Mouse (Mus musculus): ENCODE data around the gene Rin3. TPM values are rescaled to one million over a fixed set of nuclear protein-coding genes. Genes with fewer than 3 reads are reported as not detected.

Rin3 gene
- total and polyA plus RNA-seq, 2 experiments from 2014 or later: 4.6 to 13.4 TPM

DNA sequence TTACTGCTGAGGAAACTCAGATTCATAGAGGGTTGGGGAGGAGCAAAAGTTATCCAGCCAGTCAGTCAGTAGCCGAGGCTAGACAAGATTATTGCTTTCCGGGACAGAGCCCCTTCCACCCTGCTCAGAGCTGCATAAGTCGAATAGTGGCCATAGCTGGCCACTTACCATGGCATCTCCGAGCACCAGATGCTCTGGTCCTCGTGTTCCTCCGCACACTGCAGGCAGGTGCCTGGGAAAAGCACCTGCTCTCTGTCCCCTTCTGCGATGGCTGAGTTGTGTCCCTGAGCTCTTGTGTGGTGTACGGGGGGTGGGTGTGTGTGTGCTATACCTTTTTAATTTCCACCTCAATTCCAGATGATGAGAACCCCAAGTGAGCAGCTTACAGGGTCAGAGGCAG, 12.8 kb downstream of the Rin3 start:
- DNase-seq (ENCODE audit: low spot score): no peak
- H3K27ac ChIP-seq (ENCODE audit: low read depth): no peak overlapping the region
- no peaks in the 10 kb centered on the region for H3K9me3 ChIP-seq (replicated peaks; ENCODE audit: control insufficient read depth, low read length)
- H3K4me2 ChIP-seq (ENCODE audit: low read depth, low read length): no peak overlapping the region
- ATAC-seq (ENCODE audit: insufficient read depth, low read depth): no peak
- TF ChIP-seq CTCF (IDR thresholded peaks at IDR 0.05; ENCODE audit: low read depth) (no peak), EP300 (IDR thresholded peaks at IDR 0.05; ENCODE audit: low read depth) (no peak)
- WGBS: 79% methylated on average over 8 of the region's 8 CpGs
- H3K4me3 ChIP-seq (ENCODE audit: low read depth, low read length): no peak overlapping the region
- no peaks in the 10 kb centered on the region for H3K27me3 ChIP-seq (ENCODE audit: control insufficient read depth, insufficient read depth, low read length)
- H3K36me3 ChIP-seq (replicated peaks; ENCODE audit: control insufficient read depth, insufficient read depth, low read length): no peaks in the 10 kb centered on the region
- peaks cover 22% of the 10 kb centered on the region for H3K4me1 ChIP-seq (ENCODE audit: control insufficient read depth, insufficient read depth)
- no peak overlapping the region for H3K9ac ChIP-seq (replicated peaks; ENCODE audit: low read depth, low read length)

DNA sequence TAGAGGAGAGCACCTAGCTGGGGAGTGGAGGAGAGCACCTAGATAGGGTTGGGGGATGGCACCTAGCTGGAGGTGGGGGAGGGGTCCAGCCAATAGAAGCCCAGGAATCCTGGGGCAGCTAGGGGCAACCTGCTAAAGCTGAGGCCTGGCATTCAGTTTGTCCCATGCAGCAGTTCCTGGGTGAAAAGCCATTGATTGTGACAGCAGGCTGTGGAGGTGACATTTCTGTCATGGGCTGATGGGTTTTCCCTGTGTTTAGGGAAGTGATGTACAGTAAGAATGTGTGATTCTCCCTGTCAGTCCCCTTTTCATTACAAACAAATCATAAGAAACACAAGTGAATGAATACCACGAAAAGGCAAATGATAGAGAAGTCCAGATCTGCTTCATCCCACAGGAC, 13.5 kb downstream of the Rin3 start:
- no peak overlapping the region for H3K4me3 ChIP-seq (ENCODE audit: low read depth, low read length)
- H3K27me3 ChIP-seq (ENCODE audit: control insufficient read depth, insufficient read depth, low read length): no peaks in the 10 kb centered on the region
- H3K4me2 ChIP-seq (ENCODE audit: low read depth, low read length): no peak overlapping the region
- peaks cover 21% of the 10 kb centered on the region for H3K4me1 ChIP-seq (ENCODE audit: control insufficient read depth, insufficient read depth)
- TF ChIP-seq EP300 (IDR thresholded peaks at IDR 0.05; ENCODE audit: low read depth): no peak
- no peak for TF ChIP-seq CTCF (IDR thresholded peaks at IDR 0.05; ENCODE audit: low read depth)
- no peak overlapping the region for H3K27ac ChIP-seq (ENCODE audit: low read depth)
- H3K36me3 ChIP-seq (replicated peaks; ENCODE audit: control insufficient read depth, insufficient read depth, low read length): 0 out of 2 replicates have a peak, but pooled peaks cover 3% of the 10 kb centered on the region
- DNase-seq (ENCODE audit: low spot score) (no peak), ATAC-seq (ENCODE audit: insufficient read depth, low read depth) (no peak)
- no peaks in the 10 kb centered on the region for H3K9me3 ChIP-seq (replicated peaks; ENCODE audit: control insufficient read depth, low read length)
- no peak overlapping the region for H3K9ac ChIP-seq (replicated peaks; ENCODE audit: low read depth, low read length)
- WGBS: 100% methylated on average over 1 of the region's 1 CpGs

- Histone ChIP-seq H3K27me3 (ENCODE audit: control insufficient read depth, insufficient read depth, low read length) (no peaks in the 10 kb centered on the region), H3K36me3 (replicated peaks; ENCODE audit: control insufficient read depth, insufficient read depth, low read length) (0 out of 2 replicates have a peak, but pooled peaks cover 3% of the 10 kb centered on the region), H3K4me3 (ENCODE audit: low read depth, low read length) (no peak overlapping the region), H3K27ac (ENCODE audit: low read depth) (no peak overlapping the region), H3K4me1 (ENCODE audit: control insufficient read depth, insufficient read depth) (peaks cover 16% of the 10 kb centered on the region), H3K9me3 (replicated peaks; ENCODE audit: control insufficient read depth, low read length) (no peaks in the 10 kb centered on the region), H3K9ac (replicated peaks; ENCODE audit: low read depth, low read length) (no peak overlapping the region), H3K4me2 (ENCODE audit: low read depth, low read length) (no peak overlapping the region)
- TF ChIP-seq CTCF (IDR thresholded peaks at IDR 0.05; ENCODE audit: low read depth): no peak
- no peak for TF ChIP-seq EP300 (IDR thresholded peaks at IDR 0.05; ENCODE audit: low read depth)
- no peak for ATAC-seq (ENCODE audit: insufficient read depth, low read depth)
- WGBS: 56% methylated on average over 4 of the region's 4 CpGs
- no peak for DNase-seq (ENCODE audit: low spot score)
These were observed 14.1 kb downstream of the Rin3 start for GRCm38 (mm10) chr12:102296967-102297366.

- no peak overlapping the region for H3K9ac ChIP-seq (replicated peaks; ENCODE audit: low read depth, low read length)
- H3K4me1 ChIP-seq (ENCODE audit: control insufficient read depth, insufficient read depth): peaks cover 24% of the 10 kb centered on the region
- H3K4me3 ChIP-seq (ENCODE audit: low read depth, low read length): no peak overlapping the region
- WGBS: 29% methylated on average over 5 of the region's 5 CpGs
- ATAC-seq (ENCODE audit: insufficient read depth, low read depth): no peak
- TF ChIP-seq EP300 (IDR thresholded peaks at IDR 0.05; ENCODE audit: low read depth) (no peak), CTCF (IDR thresholded peaks at IDR 0.05; ENCODE audit: low read depth) (no peak)
- 0 out of 2 replicates have a peak, but pooled peaks cover 3% of the 10 kb centered on the region for H3K36me3 ChIP-seq (replicated peaks; ENCODE audit: control insufficient read depth, insufficient read depth, low read length)
- H3K27ac ChIP-seq (ENCODE audit: low read depth): no peak overlapping the region
- DNase-seq (ENCODE audit: low spot score): peak; percentile 48
- H3K4me2 ChIP-seq (ENCODE audit: low read depth, low read length): no peak overlapping the region
- H3K9me3 ChIP-seq (replicated peaks; ENCODE audit: control insufficient read depth, low read length): no peaks in the 10 kb centered on the region
- H3K27me3 ChIP-seq (ENCODE audit: control insufficient read depth, insufficient read depth, low read length): no peaks in the 10 kb centered on the region
These were observed 16.4 kb downstream of the Rin3 start for GRCm38 (mm10) chr12:102299209-102299608.

DNA sequence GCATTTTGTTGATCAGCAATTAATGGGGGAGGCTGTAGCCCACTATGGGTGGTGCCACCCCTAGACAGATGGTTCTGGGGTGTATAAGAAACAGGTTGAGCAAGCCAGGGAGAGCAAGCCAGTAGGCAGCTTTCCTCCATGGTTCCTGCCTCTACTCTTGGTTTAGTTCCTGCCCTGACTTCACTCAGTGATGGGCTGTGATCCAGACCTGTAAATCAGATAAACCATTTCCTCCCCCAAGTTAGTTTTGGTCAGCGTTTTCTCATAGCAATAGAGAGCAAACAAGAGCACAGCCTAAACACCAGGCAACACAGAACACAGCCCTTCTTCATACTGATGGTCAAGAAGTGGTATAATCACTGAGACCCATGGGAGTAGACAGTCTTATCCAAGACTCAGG, 18.7 kb downstream of the Rin3 start:
- H3K27ac ChIP-seq (ENCODE audit: low read depth): no peak overlapping the region
- H3K27me3 ChIP-seq (ENCODE audit: control insufficient read depth, insufficient read depth, low read length): no peaks in the 10 kb centered on the region
- ATAC-seq (ENCODE audit: insufficient read depth, low read depth) (no peak), DNase-seq (ENCODE audit: low spot score) (no peak)
- 0 out of 2 replicates have a peak, but pooled peaks cover 3% of the 10 kb centered on the region for H3K36me3 ChIP-seq (replicated peaks; ENCODE audit: control insufficient read depth, insufficient read depth, low read length)
- no peak overlapping the region for H3K4me3 ChIP-seq (ENCODE audit: low read depth, low read length)
- peaks cover 30% of the 10 kb centered on the region for H3K4me1 ChIP-seq (ENCODE audit: control insufficient read depth, insufficient read depth)
- 74% methylated on average over 1 of the region's 1 CpGs for WGBS
- H3K9ac ChIP-seq (replicated peaks; ENCODE audit: low read depth, low read length): no peak overlapping the region
- H3K4me2 ChIP-seq (ENCODE audit: low read depth, low read length): no peak overlapping the region
- no peak for TF ChIP-seq CTCF (IDR thresholded peaks at IDR 0.05; ENCODE audit: low read depth)
- no peak for TF ChIP-seq EP300 (IDR thresholded peaks at IDR 0.05; ENCODE audit: low read depth)
- H3K9me3 ChIP-seq (replicated peaks; ENCODE audit: control insufficient read depth, low read length): no peaks in the 10 kb centered on the region

GRCm38 (mm10) chr12:102302322-102302721, 19.5 kb downstream of the Rin3 start:
- peaks cover 36% of the 10 kb centered on the region for H3K4me1 ChIP-seq (ENCODE audit: control insufficient read depth, insufficient read depth)
- H3K9ac ChIP-seq (replicated peaks; ENCODE audit: low read depth, low read length): no peak overlapping the region
- TF ChIP-seq CTCF (IDR thresholded peaks at IDR 0.05; ENCODE audit: low read depth): no peak
- TF ChIP-seq EP300 (IDR thresholded peaks at IDR 0.05; ENCODE audit: low read depth): no peak
- 0 out of 2 replicates have a peak overlapping the region, but pooled peaks have one; percentile 36 for H3K27ac ChIP-seq (ENCODE audit: low read depth)
- no peaks in the 10 kb centered on the region for H3K27me3 ChIP-seq (ENCODE audit: control insufficient read depth, insufficient read depth, low read length)
- ATAC-seq (ENCODE audit: insufficient read depth, low read depth): 0 out of 2 replicates have a peak, but pooled peaks have one; percentile 2
- 0 out of 2 replicates have a peak, but pooled peaks cover 3% of the 10 kb centered on the region for H3K36me3 ChIP-seq (replicated peaks; ENCODE audit: control insufficient read depth, insufficient read depth, low read length)
- no peak for DNase-seq (ENCODE audit: low spot score)
- 68% methylated on average over 9 of the region's 9 CpGs for WGBS
- H3K4me2 ChIP-seq (ENCODE audit: low read depth, low read length): no peak overlapping the region
- no peaks in the 10 kb centered on the region for H3K9me3 ChIP-seq (replicated peaks; ENCODE audit: control insufficient read depth, low read length)
- no peak overlapping the region for H3K4me3 ChIP-seq (ENCODE audit: low read depth, low read length)
